Mouse (Mus musculus) heart, adult 2 months (tissue): ENCODE measurements around the gene Sptb. TPM values are rescaled to one million over a fixed set of nuclear protein-coding genes. Genes with fewer than 3 reads are reported as not detected.

Source experiments
- DNase-seq, 2 experiments: peaks; one replicate each; pipeline ENCODE4 v3.0.0; 2021
- H3K27ac ChIP-seq: fragments of 200-600 bp; 2 replicates; pipeline ENCODE4 v1.8.1; 2022
- H3K27me3 ChIP-seq: fragments of 200-500 bp; 2 replicates; pipeline ENCODE4 v1.6.1; 2012; ENCODE audit warnings: mild to moderate bottlenecking, low read length, inconsistent platforms, mixed read lengths; ENCODE audit not compliant: control insufficient read depth, insufficient read depth
- H3K36me3 ChIP-seq: fragments of 200-500 bp; 2 replicates; pipeline ENCODE4 v1.6.1; 2012; ENCODE audit warnings: low read length, inconsistent platforms; ENCODE audit not compliant: control insufficient read depth, insufficient read depth
- H3K4me1 ChIP-seq: fragments of 200-500 bp; 2 replicates; pipeline ENCODE4 v1.6.1; 2011; ENCODE audit warnings: low read length; ENCODE audit not compliant: control insufficient read depth, insufficient read depth
- H3K4me3 ChIP-seq: fragments of 200-600 bp; 2 replicates; pipeline ENCODE4 v1.8.1; 2022
- H3K79me2 ChIP-seq: fragments of 200-500 bp; replicated peaks from 2 replicates; pipeline ENCODE4 v1.6.1; 2012; ENCODE audit warnings: mild to moderate bottlenecking, inconsistent platforms, low read length, moderate library complexity, mixed read lengths; ENCODE audit not compliant: control insufficient read depth, insufficient read depth
- H3K9ac ChIP-seq: fragments of 200-500 bp; 2 replicates; pipeline ENCODE4 v1.6.1; 2012; ENCODE audit warnings: low read depth, mild to moderate bottlenecking, control low read depth, inconsistent platforms, low read length, mixed read lengths
- CTCF ChIP-seq: fragments of 200-600 bp; IDR thresholded peaks from 2 replicates; pipeline ENCODE4 v1.8.1; 2022; ENCODE audit warnings: antibody characterized with exemption, mild to moderate bottlenecking, moderate library complexity
- EP300 ChIP-seq: fragments of 200-500 bp; IDR thresholded peaks from 2 replicates; pipeline ENCODE4 v1.6.1; 2011; ENCODE audit warnings: low read depth, low read length, control low read depth; ENCODE audit not compliant: insufficient read depth
- POLR2A ChIP-seq: fragments of 200-500 bp; IDR thresholded peaks from 2 replicates; pipeline ENCODE4 v1.6.1; 2011; ENCODE audit warnings: mild to moderate bottlenecking, low read depth, low read length, control low read depth; ENCODE audit not compliant: insufficient read depth
- WGBS: fragments of 180-500 bp; shearing (Covaris S2); methylation state at CpG from one replicate; pipeline ENCODE4 v1.1.7; 2018; 5-methylcytosine and 5-hydroxymethylcytosine counted together
- intact Hi-C: fragments of 180-260 bp; cut with DNase I; formaldehyde crosslinking; loops from one replicate; pipeline ENCODE4 v1.15.1; 2025
- polyA plus RNA-seq: library from polyadenylated mRNA; depleted of rRNA; stranded (reverse); fragments of >200 nt; gene quantifications from 2 replicates; pipeline ENCODE4 v1.2.3, GENCODE M21; 2012
- total RNA-seq, 2 experiments: library from RNA; stranded (reverse); gene quantifications; 2 replicates each; pipeline ENCODE4 v1.2.3; 2021

Sptb gene
- total and polyA plus RNA-seq, 3 experiments = 27.0 to 96.7 (median 81.2) TPM

- 90% methylated on average over 3 of the region's 3 CpGs for WGBS
- DNase-seq = no peak
- H3K4me1 ChIP-seq = peaks cover 25% of the 10 kb centered on the region
Measured at GRCm38 (mm10) chr12:76554871-76555386, 155.4 kb downstream of the Sptb start.

DNA sequence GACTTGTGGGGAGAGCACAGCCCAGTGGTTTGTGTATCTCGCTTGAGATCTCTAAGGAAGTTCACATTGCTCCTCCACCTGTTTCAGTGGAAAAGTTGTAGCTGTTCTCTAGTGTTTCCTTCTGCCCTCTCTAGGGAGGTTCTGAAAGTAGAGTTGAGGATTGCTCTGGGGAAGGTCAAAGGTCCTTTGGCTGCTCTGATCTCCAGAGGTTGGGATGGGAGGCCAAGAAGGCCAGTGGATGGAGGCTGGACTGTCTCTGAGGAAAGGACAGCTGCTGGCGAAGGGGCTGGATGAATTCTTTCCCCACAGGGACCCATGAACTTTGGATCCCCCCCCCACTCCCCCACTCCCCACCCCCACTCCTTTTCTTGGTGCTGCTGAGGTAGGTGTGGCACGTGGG, 156.0 kb downstream of the Sptb start:
- no peak overlapping the region for H3K9ac ChIP-seq
- H3K27ac ChIP-seq = peak overlapping the region; percentile 48
- DNase-seq = peak in 1 of 2 experiments; percentile 44

More at GRCm38 (mm10) chr12:76554871-76555386, 155.4 kb downstream of the Sptb start:
- intact Hi-C loops = no loop called here
- Histone ChIP-seq H3K9ac (no peak overlapping the region), H3K27ac (peak overlapping the region; percentile 48), H3K4me3 (no peak overlapping the region), H3K36me3 (peaks cover 4% of the 10 kb centered on the region), H3K27me3 (no peaks in the 10 kb centered on the region), H3K79me2 (peaks cover 2% of the 10 kb centered on the region; the same call in 1 of the 2 replicates)
- no peak for TF ChIP-seq CTCF
- TF ChIP-seq EP300 = no peak
- no peak for TF ChIP-seq POLR2A

DNA sequence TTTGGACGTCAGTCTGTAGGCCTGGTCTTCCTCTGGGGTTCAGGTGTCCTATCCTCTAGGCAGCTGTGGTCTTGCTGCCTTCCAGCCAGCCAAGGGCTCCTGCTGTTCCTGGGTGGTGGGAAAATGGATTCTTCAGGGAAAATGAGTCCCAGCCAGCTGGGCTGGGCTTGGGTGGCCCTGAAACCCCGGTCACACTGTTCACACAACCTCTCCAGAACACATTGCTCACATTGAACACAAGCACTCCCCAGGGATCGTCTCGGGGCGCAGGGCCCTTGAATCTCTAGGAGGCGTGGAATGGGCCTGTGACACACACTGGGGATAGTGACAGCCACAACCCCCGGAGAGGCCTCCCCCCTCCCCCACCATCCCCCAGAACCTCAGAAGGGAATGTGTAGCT, 156.4 kb downstream of the Sptb start:
- no peak for TF ChIP-seq CTCF
- TF ChIP-seq POLR2A = no peak
- no peak for TF ChIP-seq EP300
- DNase-seq = peak; percentile 51 to 73
- Histone ChIP-seq H3K27me3 (no peaks in the 10 kb centered on the region), H3K4me3 (no peak overlapping the region), H3K79me2 (peaks cover 2% of the 10 kb centered on the region; the same call in 1 of the 2 replicates), H3K27ac (peak overlapping the region; percentile 67), H3K36me3 (peaks cover 4% of the 10 kb centered on the region), H3K4me1 (peaks cover 28% of the 10 kb centered on the region), H3K9ac (peak overlapping the region; percentile 46)
- intact Hi-C loops = no loop called here
- WGBS = 56% methylated on average over 7 of the region's 7 CpGs

More for the DNA sequence above, 156.0 kb downstream of the Sptb start:
- Histone ChIP-seq H3K79me2 (peaks cover 2% of the 10 kb centered on the region; the same call in 1 of the 2 replicates), H3K27me3 (no peaks in the 10 kb centered on the region), H3K4me1 (peaks cover 27% of the 10 kb centered on the region), H3K36me3 (peaks cover 4% of the 10 kb centered on the region), H3K4me3 (no peak overlapping the region)
- 38% methylated on average over 3 of the region's 3 CpGs for WGBS
- intact Hi-C loops = no loop called here
- TF ChIP-seq POLR2A = no peak
- TF ChIP-seq EP300 = no peak
- no peak for TF ChIP-seq CTCF

GRCm38 (mm10) chr12:76552958-76553357, 157.4 kb downstream of the Sptb start:
- DNase-seq = peak in 1 of 2 experiments; percentile 7
- H3K4me1 ChIP-seq = peaks cover 31% of the 10 kb centered on the region
- peak overlapping the region; percentile 67 for H3K27ac ChIP-seq
- intact Hi-C loops = no loop called here
- peaks cover 4% of the 10 kb centered on the region for H3K36me3 ChIP-seq
- no peak for TF ChIP-seq CTCF
- no peak for TF ChIP-seq POLR2A
- no peak for TF ChIP-seq EP300
- no peak overlapping the region for H3K9ac ChIP-seq
- no peak overlapping the region for H3K4me3 ChIP-seq
- peaks cover 2% of the 10 kb centered on the region; the same call in 1 of the 2 replicates for H3K79me2 ChIP-seq
- 68% methylated on average over 4 of the region's 4 CpGs for WGBS
- H3K27me3 ChIP-seq = no peaks in the 10 kb centered on the region

DNA sequence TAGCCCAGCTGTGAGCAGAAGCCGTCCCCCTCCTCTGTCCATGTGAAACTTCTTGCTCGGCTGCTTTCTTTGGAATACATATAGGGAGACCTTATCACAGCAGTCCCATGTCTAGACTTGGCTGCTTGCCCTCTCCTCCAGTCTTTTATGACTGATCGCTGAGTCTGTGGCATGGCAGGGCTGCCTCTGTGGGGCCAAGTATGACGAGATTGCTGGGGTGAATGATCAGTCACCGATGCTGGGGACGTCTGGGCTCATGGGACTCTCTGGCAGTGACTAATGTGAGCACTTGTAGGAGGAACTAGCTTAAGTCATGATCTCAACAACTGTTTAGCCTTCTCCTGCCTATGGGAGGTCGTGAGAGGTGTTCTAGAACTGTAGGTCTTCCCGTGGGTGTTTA, 158.0 kb downstream of the Sptb start:
- no peak overlapping the region; the same call in 1 of the 2 replicates for H3K9ac ChIP-seq
- no peak overlapping the region for H3K4me3 ChIP-seq
- peaks cover 2% of the 10 kb centered on the region; the same call in 1 of the 2 replicates for H3K79me2 ChIP-seq
- peaks cover 34% of the 10 kb centered on the region for H3K4me1 ChIP-seq
- H3K27me3 ChIP-seq = no peaks in the 10 kb centered on the region
- H3K27ac ChIP-seq = peak overlapping the region; percentile 54
- intact Hi-C loops = no loop called here
- TF ChIP-seq POLR2A (0 out of 2 replicates have a peak, but pooled peaks have one; percentile 15), EP300 (no peak)
- DNase-seq = peak; percentile 60 to 74
- H3K36me3 ChIP-seq = peaks cover 4% of the 10 kb centered on the region
- WGBS = 25% methylated on average over 8 of the region's 8 CpGs

GRCm38 (mm10) chr12:76549203-76549602, 161.1 kb downstream of the Sptb start:
- H3K36me3 ChIP-seq = peaks cover 4% of the 10 kb centered on the region
- no peak overlapping the region for H3K27ac ChIP-seq

More at GRCm38 (mm10) chr12:76549203-76549602, 161.1 kb downstream of the Sptb start:
- H3K27me3 ChIP-seq = no peaks in the 10 kb centered on the region
- H3K4me3 ChIP-seq = no peak overlapping the region
- WGBS = 63% methylated on average over 3 of the region's 3 CpGs
- intact Hi-C loops = no loop called here
- peaks cover 32% of the 10 kb centered on the region for H3K4me1 ChIP-seq
- H3K9ac ChIP-seq = no peak overlapping the region
- H3K79me2 ChIP-seq = 0 out of 2 replicates have a peak, but pooled peaks cover 2% of the 10 kb centered on the region
- no peak for DNase-seq
- no peak for TF ChIP-seq CTCF
- no peak for TF ChIP-seq EP300
- no peak for TF ChIP-seq POLR2A
